Mouse (Mus musculus): ENCODE measurements around the gene Fam19a5. TPM values are rescaled to one million over a fixed set of nuclear protein-coding genes. Genes with fewer than 3 reads are reported as not detected.
A peak's percentile ranks its signal among the peaks of the same experiment; 100 is the strongest.

The Fam19a5 gene
- polyA plus RNA-seq, 1 experiment from 2014 or later = 5.9 TPM

DNA sequence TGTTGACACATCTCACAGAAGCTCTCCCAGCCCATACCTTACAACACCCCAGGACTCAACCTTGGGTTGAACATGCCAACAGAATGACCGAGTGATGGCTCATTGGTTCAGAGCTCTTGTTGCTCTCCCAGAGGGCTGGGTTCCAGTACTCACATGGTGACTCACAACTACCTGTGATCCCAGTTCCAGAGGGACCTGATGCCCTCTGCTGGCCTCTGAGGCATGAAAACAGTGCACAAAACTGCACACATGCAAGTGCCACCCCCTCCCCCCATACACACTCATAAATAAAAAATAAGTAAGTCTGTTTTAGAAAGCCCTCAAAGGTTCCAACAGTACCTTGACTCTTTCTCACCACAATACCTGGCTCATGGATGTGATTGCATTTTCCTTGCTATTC is 2.4 kb upstream of the Fam19a5 start:
- 42% methylated on average over 1 of the region's 1 CpGs for WGBS
- Histone ChIP-seq H3K4me3 (replicated peaks; ENCODE audit: low read depth, low read length) (no peak overlapping the region), H3K9ac (ENCODE audit: low read depth, low read length) (no peak overlapping the region), H3K36me3 (ENCODE audit: insufficient read depth, low read length) (no peaks in the 10 kb centered on the region), H3K9me3 (replicated peaks; ENCODE audit: low read length) (no peaks in the 10 kb centered on the region), H3K4me2 (ENCODE audit: low read length) (no peak overlapping the region), H3K4me1 (replicated peaks; ENCODE audit: insufficient read depth, low read length) (no peaks in the 10 kb centered on the region; the same call in 1 of the 2 replicates), H3K27me3 (ENCODE audit: insufficient read depth, low read length) (peaks cover 40% of the 10 kb centered on the region), H3K27ac (no peak overlapping the region)
- TF ChIP-seq CTCF (IDR thresholded peaks at IDR 0.05; ENCODE audit: low read depth) = peak; percentile 28; the same call in 1 of the 2 replicates
- ATAC-seq (replicated peaks; ENCODE audit: low FRiP score, low read depth) (no peak), DNase-seq (ENCODE audit: low spot score) (no peak)

DNA sequence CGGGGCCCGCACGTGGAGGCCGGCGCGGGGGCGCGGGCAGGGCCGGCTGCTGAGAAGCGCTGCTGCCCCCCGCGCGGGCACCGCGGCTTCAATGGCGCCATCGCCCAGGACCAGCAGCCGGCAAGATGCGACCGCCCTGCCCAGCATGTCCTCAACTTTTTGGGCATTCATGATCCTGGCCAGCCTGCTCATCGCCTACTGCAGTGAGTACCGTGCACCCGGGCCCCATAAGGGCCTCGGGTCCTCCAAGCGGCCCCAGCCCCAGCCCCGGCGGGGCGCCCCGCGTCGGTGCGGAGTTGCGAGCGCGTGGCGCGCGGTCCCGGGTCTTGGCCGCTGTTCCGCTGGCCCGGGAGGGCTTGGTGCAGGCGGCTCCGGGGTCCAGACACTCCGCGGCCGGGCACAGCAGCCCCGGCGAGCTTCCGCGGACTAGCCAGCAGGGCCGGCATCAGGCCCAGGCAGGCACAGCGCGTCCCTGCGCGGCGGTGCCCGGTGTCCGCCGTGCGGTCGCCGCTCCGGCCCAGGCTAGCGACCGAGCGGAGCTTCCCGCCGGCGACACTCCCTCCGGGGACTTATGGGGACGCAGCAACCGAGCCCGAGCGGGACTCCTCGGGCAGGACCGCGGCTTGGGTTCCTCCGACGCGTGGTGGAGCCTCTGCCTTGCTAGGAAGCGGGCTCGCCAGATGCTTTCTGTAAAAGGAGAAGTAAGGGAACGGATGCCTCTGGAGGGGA is 466 bp downstream of the Fam19a5 start:
- H3K27me3 ChIP-seq (ENCODE audit: insufficient read depth, low read length) = peaks cover 57% of the 10 kb centered on the region
- peak; percentile 84 for DNase-seq (ENCODE audit: low spot score)

DNA sequence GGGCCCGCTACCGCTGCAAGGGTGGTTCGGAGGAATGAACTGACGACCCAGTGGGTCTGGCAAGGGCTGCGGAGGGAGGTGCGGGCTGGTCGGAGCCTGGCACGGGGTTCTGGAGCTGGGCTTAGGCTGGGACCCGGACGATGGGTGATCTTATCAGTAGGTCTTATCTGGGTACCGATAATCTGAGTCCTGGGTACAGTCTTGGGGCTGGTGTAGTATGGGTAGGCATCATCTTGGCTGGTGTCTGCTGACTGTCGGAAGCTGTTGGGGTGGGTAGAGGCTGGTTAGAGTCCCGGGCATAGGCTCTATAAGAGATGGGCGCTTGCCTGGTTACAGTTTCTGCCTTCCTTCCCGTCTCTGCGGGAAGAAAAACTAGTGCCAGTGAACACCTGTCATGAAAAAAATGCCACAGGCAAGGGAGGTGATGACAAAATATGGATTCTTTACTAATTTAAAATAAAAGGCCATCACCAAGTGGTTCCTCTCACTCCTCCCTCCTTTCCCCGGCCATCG is 1.1 kb downstream of the Fam19a5 start:
- ATAC-seq (replicated peaks; ENCODE audit: low FRiP score, low read depth) (peak; percentile 15; the same call in 1 of the 2 replicates), DNase-seq (ENCODE audit: low spot score) (no peak)
- Histone ChIP-seq H3K4me1 (replicated peaks; ENCODE audit: insufficient read depth, low read length) (no peaks in the 10 kb centered on the region; the same call in 1 of the 2 replicates), H3K4me3 (replicated peaks; ENCODE audit: low read depth, low read length) (peak overlapping the region; percentile 41), H3K27me3 (ENCODE audit: insufficient read depth, low read length) (peaks cover 57% of the 10 kb centered on the region), H3K9ac (ENCODE audit: low read depth, low read length) (no peak overlapping the region), H3K9me3 (replicated peaks; ENCODE audit: low read length) (no peaks in the 10 kb centered on the region), H3K27ac (no peak overlapping the region), H3K4me2 (ENCODE audit: low read length) (peak overlapping the region; percentile 83), H3K36me3 (ENCODE audit: insufficient read depth, low read length) (no peaks in the 10 kb centered on the region)
- 9% methylated on average over 18 of the region's 18 CpGs for WGBS
- no peak for TF ChIP-seq CTCF (IDR thresholded peaks at IDR 0.05; ENCODE audit: low read depth)

More for the DNA sequence above, 466 bp downstream of the Fam19a5 start:
- Histone ChIP-seq H3K4me2 (ENCODE audit: low read length) (peak overlapping the region; percentile 83), H3K9ac (ENCODE audit: low read depth, low read length) (peak overlapping the region; percentile 51), H3K9me3 (replicated peaks; ENCODE audit: low read length) (no peaks in the 10 kb centered on the region), H3K27ac (no peak overlapping the region), H3K4me3 (replicated peaks; ENCODE audit: low read depth, low read length) (peak overlapping the region; percentile 41), H3K36me3 (ENCODE audit: insufficient read depth, low read length) (no peaks in the 10 kb centered on the region), H3K4me1 (replicated peaks; ENCODE audit: insufficient read depth, low read length) (no peaks in the 10 kb centered on the region; the same call in 1 of the 2 replicates)
- ATAC-seq (replicated peaks; ENCODE audit: low FRiP score, low read depth) = peak; percentile 76
- TF ChIP-seq CTCF (IDR thresholded peaks at IDR 0.05; ENCODE audit: low read depth) = no peak
- under 1% methylated on average over 69 of the region's 84 CpGs for WGBS

DNA sequence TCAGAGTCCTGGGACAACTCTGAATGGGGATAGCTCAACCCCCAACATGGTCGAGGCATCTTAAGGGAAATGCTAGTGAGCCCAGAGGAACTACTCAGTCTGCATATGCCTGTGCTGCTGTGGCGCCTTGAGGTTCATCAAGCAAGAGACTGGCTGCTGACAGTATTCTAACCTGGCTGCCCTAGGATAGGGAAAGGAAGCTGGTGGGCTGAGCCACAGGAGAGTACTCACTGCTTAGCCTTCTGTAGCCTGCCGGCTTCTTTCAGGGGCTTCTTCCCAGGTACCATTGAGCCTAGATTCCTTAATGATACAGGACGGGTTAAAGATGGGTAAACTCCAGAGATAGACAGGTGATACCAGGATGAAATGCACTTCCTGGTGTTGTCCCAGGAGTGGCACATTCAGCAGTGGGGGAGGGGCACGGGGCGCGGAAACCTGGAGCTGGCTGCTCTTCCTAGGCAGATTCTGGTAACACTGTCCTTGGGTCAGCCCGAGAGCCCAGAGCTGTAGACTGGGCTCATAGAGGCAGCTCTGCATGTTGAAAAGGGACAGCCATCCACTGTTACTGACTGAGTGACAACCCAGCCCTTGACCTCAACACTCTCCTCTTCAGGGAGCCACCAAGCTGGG is 1.7 kb downstream of the Fam19a5 start:
- no peak for TF ChIP-seq CTCF (IDR thresholded peaks at IDR 0.05; ENCODE audit: low read depth)
- Histone ChIP-seq H3K4me3 (replicated peaks; ENCODE audit: low read depth, low read length) (no peak overlapping the region), H3K27ac (no peak overlapping the region), H3K9ac (ENCODE audit: low read depth, low read length) (no peak overlapping the region), H3K4me1 (replicated peaks; ENCODE audit: insufficient read depth, low read length) (no peaks in the 10 kb centered on the region; the same call in 1 of the 2 replicates), H3K9me3 (replicated peaks; ENCODE audit: low read length) (no peaks in the 10 kb centered on the region), H3K4me2 (ENCODE audit: low read length) (no peak overlapping the region), H3K36me3 (ENCODE audit: insufficient read depth, low read length) (no peaks in the 10 kb centered on the region), H3K27me3 (ENCODE audit: insufficient read depth, low read length) (peaks cover 57% of the 10 kb centered on the region)
- DNase-seq (ENCODE audit: low spot score) = no peak
- ATAC-seq (replicated peaks; ENCODE audit: low FRiP score, low read depth) = no peak
- WGBS = 30% methylated on average over 8 of the region's 8 CpGs

DNA sequence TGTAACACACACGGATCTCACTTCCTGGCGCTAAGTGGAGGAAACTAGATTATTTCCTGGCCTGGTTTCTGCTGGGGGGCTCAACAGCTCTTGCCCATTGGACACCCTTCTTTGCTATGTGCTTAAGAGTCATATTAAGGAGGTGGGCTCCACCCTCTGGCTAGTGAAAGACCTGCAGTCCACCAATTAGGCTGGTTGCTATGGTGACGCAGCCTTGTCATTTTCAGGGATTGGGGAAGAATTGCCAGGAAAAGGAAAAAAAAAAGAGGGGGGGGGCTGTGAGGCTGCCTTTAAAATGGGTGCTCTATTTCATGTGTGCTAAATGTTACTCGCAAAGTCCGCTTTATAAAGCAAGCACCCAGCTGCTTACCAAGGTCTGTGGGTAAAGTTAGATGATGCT is 2.9 kb downstream of the Fam19a5 start:
- peak; percentile 63 for TF ChIP-seq CTCF (IDR thresholded peaks at IDR 0.05; ENCODE audit: low read depth)
- ATAC-seq (replicated peaks; ENCODE audit: low FRiP score, low read depth) (no peak), DNase-seq (ENCODE audit: low spot score) (peak; percentile 64)
- no peaks in the 10 kb centered on the region for H3K36me3 ChIP-seq (ENCODE audit: insufficient read depth, low read length)
- no peaks in the 10 kb centered on the region for H3K9me3 ChIP-seq (replicated peaks; ENCODE audit: low read length)
- peaks cover 57% of the 10 kb centered on the region for H3K27me3 ChIP-seq (ENCODE audit: insufficient read depth, low read length)
- H3K9ac ChIP-seq (ENCODE audit: low read depth, low read length) = no peak overlapping the region
- H3K4me2 ChIP-seq (ENCODE audit: low read length) = no peak overlapping the region
- H3K4me1 ChIP-seq (replicated peaks; ENCODE audit: insufficient read depth, low read length) = no peaks in the 10 kb centered on the region; the same call in 1 of the 2 replicates
- no peak overlapping the region for H3K4me3 ChIP-seq (replicated peaks; ENCODE audit: low read depth, low read length)
- 53% methylated on average over 5 of the region's 5 CpGs for WGBS
- H3K27ac ChIP-seq = no peak overlapping the region

DNA sequence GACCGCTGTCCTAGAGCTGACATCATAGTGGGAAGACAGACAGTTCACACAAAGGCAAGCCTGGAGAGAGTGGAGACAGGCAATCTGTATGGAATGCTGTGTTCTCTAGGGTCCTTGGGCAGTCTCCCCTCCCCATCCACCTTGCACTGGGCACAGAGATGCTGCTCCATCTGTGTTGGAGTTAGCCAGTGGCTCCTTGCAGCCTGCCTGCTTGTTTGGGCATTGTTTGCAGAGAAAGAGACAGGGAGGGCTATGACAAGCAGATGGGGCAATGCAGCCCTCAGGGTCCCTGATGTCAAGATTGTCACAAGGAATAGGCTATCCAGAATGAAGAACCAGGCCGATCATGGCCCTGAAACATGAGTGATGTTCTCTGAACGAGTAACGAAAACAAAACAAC is 5.6 kb downstream of the Fam19a5 start:
- TF ChIP-seq CTCF (IDR thresholded peaks at IDR 0.05; ENCODE audit: low read depth) = no peak
- Histone ChIP-seq H3K9me3 (replicated peaks; ENCODE audit: low read length) (no peaks in the 10 kb centered on the region), H3K4me1 (replicated peaks; ENCODE audit: insufficient read depth, low read length) (no peaks in the 10 kb centered on the region; the same call in 1 of the 2 replicates), H3K36me3 (ENCODE audit: insufficient read depth, low read length) (no peaks in the 10 kb centered on the region), H3K4me2 (ENCODE audit: low read length) (no peak overlapping the region), H3K9ac (ENCODE audit: low read depth, low read length) (no peak overlapping the region), H3K4me3 (replicated peaks; ENCODE audit: low read depth, low read length) (no peak overlapping the region), H3K27me3 (ENCODE audit: insufficient read depth, low read length) (peaks cover 35% of the 10 kb centered on the region), H3K27ac (no peak overlapping the region)
- WGBS = 62% methylated on average over 4 of the region's 4 CpGs
- no peak for ATAC-seq (replicated peaks; ENCODE audit: low FRiP score, low read depth)
- DNase-seq (ENCODE audit: low spot score) = no peak

Measured in kidney, postnatal 0 days (tissue).